Comparison of ENCODE assay signal across 8 mouse cellular contexts in the genomic region with DNA sequence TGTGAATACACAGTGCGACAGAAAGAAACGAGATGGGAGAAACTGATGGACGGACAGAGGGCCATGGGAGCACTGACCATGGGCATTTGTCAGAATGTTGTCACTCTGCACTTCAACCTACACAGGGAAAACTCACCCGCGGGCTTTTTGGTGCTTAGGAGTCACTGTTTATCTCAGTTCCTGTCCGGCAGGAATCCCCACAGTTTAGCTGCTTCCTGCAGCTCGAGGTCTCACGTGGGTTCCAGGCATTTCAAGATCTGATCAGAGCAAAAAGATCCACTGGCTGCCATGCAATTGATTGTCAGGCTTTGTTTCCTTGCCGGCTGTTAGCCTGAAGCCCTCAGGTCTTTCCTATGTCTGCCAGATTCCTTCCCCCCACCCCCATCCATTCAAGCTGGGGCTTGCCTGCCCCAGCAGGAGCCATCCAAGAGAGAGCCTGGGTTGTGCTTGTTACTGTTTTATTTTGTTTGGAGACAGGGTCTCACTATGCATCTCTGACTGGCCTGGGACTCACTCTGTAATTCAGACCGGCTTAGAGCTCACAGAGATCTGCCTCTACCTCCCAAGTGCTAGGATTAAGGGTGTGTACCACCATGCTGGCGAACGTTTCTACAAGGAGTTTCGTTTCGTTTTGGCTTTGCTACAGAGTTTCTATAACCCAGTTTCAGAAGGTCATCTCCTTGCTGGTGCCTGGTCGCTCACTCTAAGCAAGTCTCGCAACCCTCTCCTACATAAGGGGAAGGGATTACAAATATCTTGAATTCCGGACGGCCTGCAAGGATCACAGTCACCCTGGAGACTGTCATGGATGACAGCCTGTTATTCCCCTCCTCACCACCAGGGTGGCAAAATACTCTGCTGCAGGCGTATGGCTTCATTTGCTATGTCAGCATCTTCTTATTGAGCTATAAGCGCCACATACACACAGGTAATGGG. TPM values are rescaled to one million over a fixed set of nuclear protein-coding genes. Genes with fewer than 3 reads are reported as not detected.
DNase-seq lines count a peak whose midpoint lies in the region; ATAC-seq lines count a peak whose summit lies in the region.

No protein-coding gene starts in this region.

- ATAC-seq in hindbrain, embryonic 13.5 days (ENCODE audit: low FRiP score) = no peak
- no peak for ATAC-seq in liver, embryonic 15.5 days (ENCODE audit: insufficient read depth)

- H3K9ac ChIP-seq in hindbrain, embryonic 13.5 days = peak overlapping the region; percentile 49; the same call in 1 of the 2 replicates
- peak overlapping the region; percentile 42 for H3K9ac ChIP-seq in liver, embryonic 15.5 days

- H3K27ac ChIP-seq in hindbrain, embryonic 13.5 days = no peak overlapping the region
- H3K27ac ChIP-seq in liver, embryonic 15.5 days (replicated peaks) = no peak overlapping the region

- DNase-seq in kidney, adult 18-20 months = peak; percentile 49
- no peak for DNase-seq in kidney, adult 11 months
- DNase-seq in NIH3T3 (ENCODE audit: low read depth) = peak; percentile 48
- peak; percentile 21 for DNase-seq in fibroblast of lung, adult 2 months (ENCODE audit: low read depth)
- peak; percentile 45 for DNase-seq in neural tube, embryonic 10.5 days (ENCODE audit: extremely low spot score, low spot score)
- DNase-seq in ovary, postnatal 14 days (ENCODE audit: low spot score) = no peak

- peaks cover 10% of the 10 kb centered on the region; the same call in 1 of the 2 replicates for H3K4me1 ChIP-seq in hindbrain, embryonic 13.5 days (replicated peaks)
- peaks cover 15% of the 10 kb centered on the region for H3K4me1 ChIP-seq in liver, embryonic 15.5 days (replicated peaks)

- peak overlapping the region; percentile 20; the same call in 1 of the 2 replicates for H3K4me3 ChIP-seq in hindbrain, embryonic 13.5 days
- peak overlapping the region; percentile 57 for H3K4me3 ChIP-seq in liver, embryonic 15.5 days (replicated peaks)

- WGBS in hindbrain, embryonic 13.5 days = 37% methylated on average over 20 of the region's 20 CpGs
- 27% methylated on average over 20 of the region's 20 CpGs for WGBS in liver, embryonic 15.5 days (ENCODE audit: insufficient replicate concordance)

- 0 out of 2 replicates have a peak, but pooled peaks cover 2% of the 10 kb centered on the region for H3K27me3 ChIP-seq in hindbrain, embryonic 13.5 days
- H3K27me3 ChIP-seq in liver, embryonic 15.5 days = no peaks in the 10 kb centered on the region; the same call in 1 of the 2 replicates

- no peaks in the 10 kb centered on the region for H3K36me3 ChIP-seq in hindbrain, embryonic 13.5 days
- H3K36me3 ChIP-seq in liver, embryonic 15.5 days (replicated peaks) = no peaks in the 10 kb centered on the region

- H3K4me2 ChIP-seq in hindbrain, embryonic 13.5 days = peak overlapping the region; percentile 35
- H3K4me2 ChIP-seq in liver, embryonic 15.5 days = peak overlapping the region; percentile 58

- H3K9me3 ChIP-seq in hindbrain, embryonic 13.5 days = no peaks in the 10 kb centered on the region
- no peaks in the 10 kb centered on the region for H3K9me3 ChIP-seq in liver, embryonic 15.5 days (replicated peaks)

RNA-seq across cellular contexts. Expression of a gene that starts 20.5 kb away (rescaled TPM):
- polyA plus RNA-seq in hindbrain, embryonic 13.5 days (2015; fragmentation: Nextera tagmentation; extraction: Ambion mirVana) = 1.3 and 1.4 TPM in 2 replicates
- polyA plus RNA-seq in liver, embryonic 15.5 days (2015; fragmentation: Nextera tagmentation; extraction: Ambion mirVana) = 10.6 and 12.8 TPM in 2 replicates

RNA-seq across cellular contexts. Expression of a gene that starts 58.4 kb away (rescaled TPM):
- polyA plus RNA-seq in hindbrain, embryonic 13.5 days (2015; fragmentation: Nextera tagmentation; extraction: Ambion mirVana) = 0.65 TPM in 2 replicates
- polyA plus RNA-seq in liver, embryonic 15.5 days (2015; fragmentation: Nextera tagmentation; extraction: Ambion mirVana) = 6.6 and 7.5 TPM in 2 replicates

Comparison
In these comparisons a context has a peak if more than half of its experiments do, and no peak if none do; other contexts are left out.
1. DNase-seq: peak in kidney, adult 18-20 months (single experiment), NIH3T3 (single experiment), fibroblast of lung, adult 2 months (single experiment) and neural tube, embryonic 10.5 days (single experiment); none in kidney, adult 11 months (single experiment) and ovary, postnatal 14 days (single experiment).